Mouse (Mus musculus): ENCODE measurements at regions not wholly inside any gene's neighbourhood (a gene's known extent, or its start where the extent isn't known, plus 50 kb on each side); places are given as distances from the start of the nearest gene placed in this dataset.

DNA sequence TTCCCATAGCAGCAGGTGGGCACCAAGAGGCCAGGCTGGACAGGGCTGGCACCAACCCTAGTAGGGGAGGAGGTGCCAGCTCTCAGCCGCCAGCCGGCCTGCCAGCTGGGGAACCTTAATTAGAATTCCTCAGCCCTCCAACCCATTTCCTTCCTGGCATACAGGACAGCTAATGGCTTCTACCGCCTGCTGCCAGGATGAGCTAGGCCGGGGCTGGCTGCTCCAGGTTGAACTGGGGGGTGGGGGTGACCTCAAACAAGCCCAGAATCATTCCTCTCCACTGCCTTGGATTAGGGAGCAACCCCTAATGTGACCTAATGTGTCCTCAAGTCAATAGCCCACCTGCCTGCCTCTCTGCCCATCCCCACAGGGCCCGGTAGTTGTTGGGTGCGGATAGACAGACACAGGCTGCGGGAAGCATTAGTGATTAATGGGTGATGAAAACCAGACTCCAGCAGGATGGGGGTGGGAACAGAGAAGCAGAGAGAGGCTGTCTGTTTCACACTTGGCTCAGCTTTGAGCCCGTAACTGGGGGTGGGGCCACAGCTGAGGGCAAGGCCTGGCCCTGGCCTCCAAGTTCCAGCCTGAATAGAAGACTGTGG lies 105.9 kb downstream of the Zfp36l2 start:
- TF ChIP-seq CTCF (IDR thresholded peaks at IDR 0.05; ENCODE audit: extremely low read depth, insufficient read depth, low read length), result no peak
- no peak for TF ChIP-seq POLR2A (IDR thresholded peaks at IDR 0.05; ENCODE audit: extremely low read depth, insufficient read depth, low read length)
- H3K4me3 ChIP-seq (ENCODE audit: insufficient read depth, low read length), result no peak overlapping the region
- peak overlapping the region; percentile 84 for H3K27ac ChIP-seq (ENCODE audit: insufficient read depth, low read length)
- H3K4me1 ChIP-seq (ENCODE audit: control insufficient read depth, insufficient read depth, low read length), result peaks cover 2% of the 10 kb centered on the region; the same call in 1 of the 2 replicates

DNA sequence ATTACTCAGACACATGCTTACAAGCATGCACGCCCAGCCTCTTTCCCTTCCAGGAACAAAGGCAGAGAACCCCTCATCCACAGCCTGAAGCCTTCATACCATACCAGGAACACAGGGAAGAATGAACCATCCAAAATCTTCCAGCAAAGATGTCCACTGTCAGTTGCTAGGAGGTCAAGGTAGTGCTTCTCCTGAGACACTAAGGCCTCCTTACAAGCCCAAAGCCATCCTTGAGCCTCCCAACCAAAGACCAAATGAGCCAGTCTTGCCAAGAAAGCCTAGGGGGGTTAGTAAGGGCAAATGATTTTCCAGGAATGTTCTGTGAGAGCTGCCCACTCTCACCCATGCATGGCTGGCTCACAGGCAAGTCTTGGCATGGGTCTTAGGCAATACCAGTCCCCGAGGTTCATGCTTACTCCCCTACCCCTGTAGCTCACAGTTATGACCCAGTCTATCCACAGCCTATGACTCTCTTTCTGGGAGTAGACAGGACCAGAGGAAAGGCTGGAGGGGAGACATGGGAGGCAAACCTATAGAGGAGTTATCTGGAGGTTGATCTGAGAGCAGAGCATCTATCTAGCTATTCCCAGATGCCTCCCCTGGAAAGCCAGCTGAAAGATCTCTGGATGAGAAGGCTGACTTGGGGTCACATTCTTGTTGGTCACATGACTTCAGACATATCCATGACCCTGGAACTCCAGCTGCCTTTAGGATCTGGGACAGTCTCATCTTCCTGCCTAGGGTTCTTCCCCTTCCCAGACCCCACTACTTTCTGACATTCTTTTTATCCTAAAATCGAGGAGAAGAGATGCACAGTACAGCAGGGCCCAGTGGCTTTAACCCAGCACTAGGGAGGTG lies 112.4 kb downstream of the Zfp36l2 start:
- TF ChIP-seq POLR2A (IDR thresholded peaks at IDR 0.05; ENCODE audit: extremely low read depth, insufficient read depth, low read length), result no peak
- TF ChIP-seq CTCF (IDR thresholded peaks at IDR 0.05; ENCODE audit: extremely low read depth, insufficient read depth, low read length), result no peak
- Histone ChIP-seq H3K4me3 (ENCODE audit: insufficient read depth, low read length) (no peak overlapping the region), H3K27ac (ENCODE audit: insufficient read depth, low read length) (no peak overlapping the region), H3K4me1 (ENCODE audit: control insufficient read depth, insufficient read depth, low read length) (no peaks in the 10 kb centered on the region; the same call in 1 of the 2 replicates)

GRCm38 (mm10) chr17:84074000-84074782 lies 113.6 kb downstream of the Zfp36l2 start:
- TF ChIP-seq POLR2A (IDR thresholded peaks at IDR 0.05; ENCODE audit: extremely low read depth, insufficient read depth, low read length) (no peak), CTCF (IDR thresholded peaks at IDR 0.05; ENCODE audit: extremely low read depth, insufficient read depth, low read length) (no peak)
- 0 out of 2 replicates have a peak overlapping the region, but pooled peaks have one; percentile 21 for H3K27ac ChIP-seq (ENCODE audit: insufficient read depth, low read length)
- H3K4me1 ChIP-seq (ENCODE audit: control insufficient read depth, insufficient read depth, low read length), result no peaks in the 10 kb centered on the region; the same call in 1 of the 2 replicates
- H3K4me3 ChIP-seq (ENCODE audit: insufficient read depth, low read length), result no peak overlapping the region

GRCm38 (mm10) chr17:84072426-84073030 lies 115.2 kb downstream of the Zfp36l2 start:
- Histone ChIP-seq H3K27ac (ENCODE audit: insufficient read depth, low read length) (no peak overlapping the region), H3K4me1 (ENCODE audit: control insufficient read depth, insufficient read depth, low read length) (no peaks in the 10 kb centered on the region; the same call in 1 of the 2 replicates), H3K4me3 (ENCODE audit: insufficient read depth, low read length) (no peak overlapping the region)
- no peak for TF ChIP-seq CTCF (IDR thresholded peaks at IDR 0.05; ENCODE audit: extremely low read depth, insufficient read depth, low read length)
- TF ChIP-seq POLR2A (IDR thresholded peaks at IDR 0.05; ENCODE audit: extremely low read depth, insufficient read depth, low read length), result no peak

DNA sequence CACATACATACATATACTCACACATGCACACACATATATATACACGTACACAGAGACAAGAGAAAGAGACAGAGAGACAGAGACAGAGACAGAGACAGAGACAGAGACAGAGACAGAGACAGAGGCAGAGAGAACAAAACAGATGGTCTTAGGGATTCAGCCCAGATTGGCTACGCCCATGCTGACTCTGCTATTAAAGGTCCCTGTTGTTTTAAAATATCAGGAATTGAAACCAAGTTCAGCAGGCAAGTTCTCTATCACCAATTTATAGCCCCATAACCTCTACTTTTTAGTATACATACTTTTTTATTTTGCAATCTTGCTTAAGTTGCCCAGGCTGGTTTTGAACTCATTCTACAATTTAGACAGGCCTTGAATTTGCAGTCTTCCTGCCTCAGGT lies 115.9 kb downstream of the Zfp36l2 start:
- Histone ChIP-seq H3K4me1 (ENCODE audit: control insufficient read depth, insufficient read depth, low read length) (no peaks in the 10 kb centered on the region; the same call in 1 of the 2 replicates), H3K4me3 (ENCODE audit: insufficient read depth, low read length) (no peak overlapping the region), H3K27ac (ENCODE audit: insufficient read depth, low read length) (no peak overlapping the region)
- no peak for TF ChIP-seq CTCF (IDR thresholded peaks at IDR 0.05; ENCODE audit: extremely low read depth, insufficient read depth, low read length)
- TF ChIP-seq POLR2A (IDR thresholded peaks at IDR 0.05; ENCODE audit: extremely low read depth, insufficient read depth, low read length), result no peak

DNA sequence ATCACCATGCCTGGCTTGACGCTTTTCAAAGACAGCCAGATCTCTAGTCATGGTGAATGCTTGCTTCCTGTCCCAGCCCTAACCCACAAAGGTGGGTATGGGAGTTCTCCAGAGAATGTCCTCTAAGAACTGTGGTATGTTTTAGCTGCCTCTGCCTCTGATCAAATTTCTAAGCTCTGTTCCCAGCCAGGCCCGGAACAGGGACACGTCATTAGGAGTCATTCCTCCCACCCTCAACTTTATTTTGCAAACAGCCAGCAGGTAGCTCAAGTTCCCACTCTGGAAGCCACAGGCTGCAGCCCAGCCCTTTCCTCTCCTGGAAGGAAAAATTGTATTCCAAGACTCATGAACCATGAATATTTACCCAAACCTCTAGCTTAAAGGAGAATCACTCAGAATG lies 117.2 kb downstream of the Zfp36l2 start:
- TF ChIP-seq CTCF (IDR thresholded peaks at IDR 0.05; ENCODE audit: extremely low read depth, insufficient read depth, low read length) (no peak), POLR2A (IDR thresholded peaks at IDR 0.05; ENCODE audit: extremely low read depth, insufficient read depth, low read length) (no peak)
- H3K4me3 ChIP-seq (ENCODE audit: insufficient read depth, low read length), result no peak overlapping the region

DNA sequence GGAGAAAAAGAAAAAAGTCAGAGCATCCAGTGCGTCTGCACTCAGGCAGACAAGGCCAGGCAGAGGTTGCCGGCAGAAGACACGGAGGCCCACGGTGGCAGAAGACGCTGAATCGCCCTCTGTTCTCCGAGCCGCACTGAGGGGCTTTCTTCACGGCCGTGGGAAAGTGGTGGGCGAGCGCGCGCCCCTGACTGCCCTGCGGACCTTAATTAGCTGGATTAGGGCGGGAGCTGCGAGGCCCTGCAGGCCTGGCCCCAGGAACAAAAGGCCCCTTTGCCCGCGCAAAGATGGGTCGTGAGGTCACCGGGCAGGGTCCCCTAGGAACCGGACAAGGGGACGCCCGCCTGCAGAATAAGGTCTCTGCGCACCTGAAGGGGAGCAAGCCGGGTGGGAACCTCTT lies 120.6 kb downstream of the Zfp36l2 start:
- TF ChIP-seq CTCF (IDR thresholded peaks at IDR 0.05; ENCODE audit: extremely low read depth, insufficient read depth, low read length) (no peak), POLR2A (IDR thresholded peaks at IDR 0.05; ENCODE audit: extremely low read depth, insufficient read depth, low read length) (no peak)
- Histone ChIP-seq H3K4me3 (ENCODE audit: insufficient read depth, low read length) (no peak overlapping the region), H3K4me1 (ENCODE audit: control insufficient read depth, insufficient read depth, low read length) (no peaks in the 10 kb centered on the region)

More for the DNA sequence above, 117.2 kb downstream of the Zfp36l2 start:
- no peaks in the 10 kb centered on the region; the same call in 1 of the 2 replicates for H3K4me1 ChIP-seq (ENCODE audit: control insufficient read depth, insufficient read depth, low read length)
- H3K27ac ChIP-seq (ENCODE audit: insufficient read depth, low read length), result no peak overlapping the region

GRCm38 (mm10) chr17:84063791-84064190 lies 124.0 kb downstream of the Zfp36l2 start:
- Histone ChIP-seq H3K4me1 (ENCODE audit: control insufficient read depth, insufficient read depth, low read length) (no peaks in the 10 kb centered on the region), H3K4me3 (ENCODE audit: insufficient read depth, low read length) (no peak overlapping the region), H3K27ac (ENCODE audit: insufficient read depth, low read length) (no peak overlapping the region)
- TF ChIP-seq CTCF (IDR thresholded peaks at IDR 0.05; ENCODE audit: extremely low read depth, insufficient read depth, low read length) (no peak), POLR2A (IDR thresholded peaks at IDR 0.05; ENCODE audit: extremely low read depth, insufficient read depth, low read length) (no peak)

More for the DNA sequence above, 120.6 kb downstream of the Zfp36l2 start:
- H3K27ac ChIP-seq (ENCODE audit: insufficient read depth, low read length), result no peak overlapping the region

GRCm38 (mm10) chr17:84061621-84062020 lies 126.1 kb downstream of the Zfp36l2 start:
- Histone ChIP-seq H3K4me1 (ENCODE audit: control insufficient read depth, insufficient read depth, low read length) (peaks cover 2% of the 10 kb centered on the region; the same call in 1 of the 2 replicates), H3K27ac (ENCODE audit: insufficient read depth, low read length) (no peak overlapping the region), H3K4me3 (ENCODE audit: insufficient read depth, low read length) (no peak overlapping the region)
- TF ChIP-seq POLR2A (IDR thresholded peaks at IDR 0.05; ENCODE audit: extremely low read depth, insufficient read depth, low read length) (no peak), CTCF (IDR thresholded peaks at IDR 0.05; ENCODE audit: extremely low read depth, insufficient read depth, low read length) (no peak)

Data from cortical plate, adult 2 months (tissue).